In the genomic region with DNA sequence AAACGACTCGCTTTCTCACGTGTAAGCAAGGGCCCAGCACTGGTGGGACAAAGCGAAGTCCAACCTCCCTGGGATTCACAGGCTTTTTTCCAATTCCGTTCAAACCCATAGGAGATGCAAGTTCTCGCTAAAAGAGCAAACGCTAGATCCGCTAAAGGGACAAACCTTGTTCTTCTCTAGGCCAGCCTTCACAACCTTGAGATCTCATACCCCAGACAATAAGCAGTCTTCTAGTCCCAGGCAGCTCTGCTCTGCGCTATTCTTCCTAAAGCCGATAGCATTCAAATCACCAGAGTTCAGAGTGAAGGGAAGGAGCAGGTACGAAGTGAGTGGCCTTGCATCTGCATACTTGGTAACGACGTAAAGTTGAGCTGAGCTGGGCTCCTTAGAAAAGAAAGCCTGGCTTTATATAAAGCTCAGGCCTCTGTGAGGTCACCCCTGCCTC, we compare ENCODE assay signal across 8 mouse cellular contexts. TPM values are rescaled to one million over a fixed set of nuclear protein-coding genes. Genes with fewer than 3 reads are reported as not detected.
A peak's percentile ranks its signal among the peaks of the same experiment; 100 is the strongest.
DNase-seq lines count a peak whose midpoint lies in the region; ATAC-seq and TF ChIP-seq lines count a peak whose summit lies in the region.

No protein-coding gene starts in this region.

- no peak for ATAC-seq in lung, embryonic 15.5 days (ENCODE audit: borderline replicate concordance, extremely low read depth, low FRiP score, low TSS enrichment)
- ATAC-seq in forebrain, embryonic 12.5 days (ENCODE audit: low FRiP score): peak; percentile 10; the same call in 1 of the 2 replicates

- peak overlapping the region; percentile 89; the same call in 1 of the 2 replicates for H3K27ac ChIP-seq in lung, embryonic 15.5 days
- H3K27ac ChIP-seq in forebrain, embryonic 12.5 days: peak overlapping the region; percentile 79
- H3K27ac ChIP-seq in olfactory bulb, adult 2 months (ENCODE audit: insufficient read depth, low read depth, low read length): no peak overlapping the region

- H3K36me3 ChIP-seq in lung, embryonic 15.5 days: peaks cover 7% of the 10 kb centered on the region; the same call in 1 of the 2 replicates
- H3K36me3 ChIP-seq in forebrain, embryonic 12.5 days (replicated peaks): 0 out of 2 replicates have a peak, but pooled peaks cover 7% of the 10 kb centered on the region

- H3K9ac ChIP-seq in lung, embryonic 15.5 days: peak overlapping the region; percentile 87
- peak overlapping the region; percentile 88 for H3K9ac ChIP-seq in forebrain, embryonic 12.5 days

- DNase-seq in lung, postnatal 14 days: no peak
- DNase-seq in kidney, postnatal 14 days: peak; percentile 16
- no peak for DNase-seq in adrenal gland, postnatal 36 days
- no peak for DNase-seq in urinary bladder, postnatal 4 days (ENCODE audit: low spot score in 2 of 2)
- no peak for DNase-seq in thymus, postnatal 0 days (ENCODE audit: low spot score)

- no peaks in the 10 kb centered on the region for H3K27me3 ChIP-seq in lung, embryonic 15.5 days
- H3K27me3 ChIP-seq in forebrain, embryonic 12.5 days: no peaks in the 10 kb centered on the region

- no peak for TF ChIP-seq POLR2A in olfactory bulb, adult 2 months (IDR thresholded peaks at IDR 0.05; ENCODE audit: insufficient read depth, low read depth, low read length)

- no peak for TF ChIP-seq CTCF in olfactory bulb, adult 2 months (IDR thresholded peaks at IDR 0.05; ENCODE audit: insufficient read depth, low read depth, low read length)

- peaks cover 14% of the 10 kb centered on the region; the same call in 1 of the 2 replicates for H3K4me1 ChIP-seq in lung, embryonic 15.5 days
- H3K4me1 ChIP-seq in forebrain, embryonic 12.5 days: peaks cover 38% of the 10 kb centered on the region
- peaks cover 8% of the 10 kb centered on the region; the same call in 1 of the 2 replicates for H3K4me1 ChIP-seq in olfactory bulb, adult 2 months (ENCODE audit: control insufficient read depth, insufficient read depth, low read length)

- H3K4me2 ChIP-seq in lung, embryonic 15.5 days: peak overlapping the region; percentile 87
- peak overlapping the region; percentile 91 for H3K4me2 ChIP-seq in forebrain, embryonic 12.5 days

- H3K4me3 ChIP-seq in lung, embryonic 15.5 days: peak overlapping the region; percentile 82
- peak overlapping the region; percentile 84 for H3K4me3 ChIP-seq in forebrain, embryonic 12.5 days (replicated peaks)
- peak overlapping the region; percentile 71 for H3K4me3 ChIP-seq in olfactory bulb, adult 2 months (ENCODE audit: insufficient read depth, low read depth, low read length)

- no peaks in the 10 kb centered on the region for H3K9me3 ChIP-seq in lung, embryonic 15.5 days
- H3K9me3 ChIP-seq in forebrain, embryonic 12.5 days: no peaks in the 10 kb centered on the region

- WGBS in lung, embryonic 15.5 days: 12% methylated on average over 13 of the region's 13 CpGs
- 6% methylated on average over 13 of the region's 13 CpGs for WGBS in forebrain, embryonic 12.5 days
- 45% methylated on average over 13 of the region's 13 CpGs for WGBS in olfactory bulb, adult 2 months

RNA-seq across cellular contexts. Expression of gene Rai14, which starts 1.2 kb away (rescaled TPM):
- 60.5 and 69.9 TPM in 2 replicates for polyA plus RNA-seq in lung, embryonic 15.5 days (2015; fragmentation: Nextera tagmentation; extraction: Ambion mirVana)
- 55.1 and 59.8 TPM in 2 replicates for polyA plus RNA-seq in forebrain, embryonic 12.5 days (2016; fragmentation: Nextera tagmentation; extraction: Ambion mirVana)
- not detected in 2 replicates for polyA plus RNA-seq in olfactory bulb, adult 2 months (2012; ENCODE audit: insufficient read depth, insufficient read length, low replicate concordance, missing spikeins)
- total RNA-seq in adrenal gland, postnatal 36 days (2021): 10 to 100 TPM; 25.9 to 32.3 TPM
- polyA plus RNA-seq in thymus, postnatal 0 days (2015; fragmentation: Nextera tagmentation; extraction: Ambion mirVana): 6.8 and 8.1 TPM in 2 replicates
